ENCODE assay signal across 9 mouse cellular contexts in the genomic region with DNA sequence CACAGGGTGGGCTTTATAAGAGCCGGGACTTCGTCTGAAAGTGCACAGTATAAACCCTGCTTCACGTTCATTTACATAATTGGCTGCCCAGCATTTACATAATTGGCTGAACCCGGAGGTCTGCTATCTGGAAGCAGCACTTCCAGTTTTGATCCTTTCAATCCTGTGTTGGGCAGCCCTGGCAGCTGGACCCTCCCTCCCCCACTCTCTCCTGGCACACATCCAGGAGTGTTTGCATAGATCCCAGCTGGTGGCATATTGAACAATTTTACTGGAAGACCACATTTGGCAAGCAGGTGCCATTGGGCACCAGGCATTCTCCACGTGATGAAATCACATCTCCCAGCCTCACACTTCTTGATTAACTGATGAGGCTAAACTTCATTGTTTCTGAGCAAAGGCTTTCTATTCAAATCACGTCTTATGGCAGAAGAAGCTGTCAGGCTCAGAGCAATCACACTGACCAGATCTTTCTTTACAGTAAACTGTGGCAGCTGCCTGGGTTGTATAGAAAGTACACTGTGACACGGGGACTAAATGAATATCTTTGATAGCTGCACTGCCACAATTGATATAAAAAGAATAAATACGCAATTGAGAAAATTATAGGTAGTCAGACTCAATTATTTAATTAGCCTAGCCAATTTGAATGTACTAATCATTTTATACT. TPM values are rescaled to one million over a fixed set of nuclear protein-coding genes. Genes with fewer than 3 reads are reported as not detected.
A peak's percentile ranks its signal among the peaks of the same experiment; 100 is the strongest.
DNase-seq lines count a peak whose midpoint lies in the region; ATAC-seq lines count a peak whose summit lies in the region.
"Had no signal": no experiment of that assay in that cellular context is flagged by ENCODE, and none has a peak within 500 bp of the region (broad histone marks: within the 10 kb centered on the region; RNA-seq: fewer than 3 reads in every experiment).

No protein-coding gene starts in this region.

- H3K27me3 ChIP-seq in forebrain, embryonic 14.5 days (replicated peaks; ENCODE audit: control insufficient read depth, insufficient read depth, low read length) = no peaks in the 10 kb centered on the region
- no peaks in the 10 kb centered on the region for H3K27me3 ChIP-seq in kidney, embryonic 14.5 days (ENCODE audit: control insufficient read depth, insufficient read depth, low read length)

- H3K4me2 ChIP-seq in forebrain, embryonic 14.5 days (ENCODE audit: low read length) = peak overlapping the region; percentile 39
- peak overlapping the region; percentile 12; the same call in 1 of the 2 replicates for H3K4me2 ChIP-seq in kidney, embryonic 14.5 days (replicated peaks; ENCODE audit: low read depth, low read length)

- intact Hi-C loops in left cerebral cortex, postnatal 4 days (cut with DNase I) = loop anchor here (5.0 kb wide), 1 partner anchor 176 kb away; no protein-coding TSS in a partner anchor

- H3K4me1 ChIP-seq in forebrain, embryonic 14.5 days (ENCODE audit: control insufficient read depth, insufficient read depth, low read length) = peaks cover 21% of the 10 kb centered on the region
- 0 out of 2 replicates have a peak, but pooled peaks cover 2% of the 10 kb centered on the region for H3K4me1 ChIP-seq in kidney, embryonic 14.5 days (ENCODE audit: control insufficient read depth, insufficient read depth, low read length)

- H3K27ac ChIP-seq in forebrain, embryonic 14.5 days (ENCODE audit: low read depth, low read length) = peak overlapping the region; percentile 78
- no peak overlapping the region for H3K27ac ChIP-seq in kidney, embryonic 14.5 days (ENCODE audit: low read depth, low read length)

- peak; percentile 97 for ATAC-seq in forebrain, embryonic 14.5 days
- ATAC-seq in kidney, embryonic 14.5 days (ENCODE audit: low FRiP score, low TSS enrichment) = peak; percentile 52; the same call in 1 of the 2 replicates

- no peak overlapping the region for H3K9ac ChIP-seq in forebrain, embryonic 14.5 days (ENCODE audit: low read length)
- no peak overlapping the region for H3K9ac ChIP-seq in kidney, embryonic 14.5 days (ENCODE audit: low read depth, low read length)

- no peaks in the 10 kb centered on the region for H3K36me3 ChIP-seq in forebrain, embryonic 14.5 days (ENCODE audit: control insufficient read depth, insufficient read depth, low read length)
- no peaks in the 10 kb centered on the region for H3K36me3 ChIP-seq in kidney, embryonic 14.5 days (ENCODE audit: control insufficient read depth, insufficient read depth, low read length)

- DNase-seq in embryo, embryonic 11 days = peak; percentile 61
- no peak for DNase-seq in embryo, embryonic 10 days (ENCODE audit: low spot score)
- DNase-seq in R1 (ENCODE audit: low read depth, low spot score) (peak; percentile 9), adipocyte (ENCODE audit: low spot score) (no peak)
- DNase-seq in forebrain, embryonic 14.5 days (ENCODE audit: low spot score) = peak; percentile 98
- DNase-seq in left cerebral cortex, postnatal 4 days = peak; percentile 98
- peak; percentile 18 to 49 for DNase-seq in right cerebral cortex, postnatal 36 days (ENCODE audit: low spot score in 2 of 2)

- H3K4me3 ChIP-seq in forebrain, embryonic 14.5 days (ENCODE audit: low read depth, low read length) = no peak overlapping the region
- H3K4me3 ChIP-seq in kidney, embryonic 14.5 days (ENCODE audit: low read length) = no peak overlapping the region
- H3K4me3 ChIP-seq: erythroblast, embryonic 14.5 days had no signal

- WGBS in forebrain, embryonic 14.5 days = 3% methylated on average over 8 of the region's 8 CpGs
- 44% methylated on average over 8 of the region's 8 CpGs for whole genome bisulfite sequencing in kidney, embryonic 14.5 days

- H3K9me3 ChIP-seq in forebrain, embryonic 14.5 days (replicated peaks; ENCODE audit: control insufficient read depth, low read length) = no peaks in the 10 kb centered on the region
- H3K9me3 ChIP-seq in kidney, embryonic 14.5 days (ENCODE audit: control insufficient read depth, low read length) = no peaks in the 10 kb centered on the region

RNA-seq across cellular contexts. Expression of a gene that starts 48.0 kb away (rescaled TPM):
- polyA plus RNA-seq in forebrain, embryonic 14.5 days (2014; fragmentation: Nextera tagmentation; extraction: Ambion mirVana) = 30.9 and 34.9 TPM in 2 replicates
- polyA plus RNA-seq in kidney, embryonic 14.5 days (2014; fragmentation: Nextera tagmentation; extraction: Ambion mirVana) = 28.4 and 36.6 TPM in 2 replicates
- 10 to 100 TPM; 27.3 to 32.1 TPM for total RNA-seq in left cerebral cortex, postnatal 4 days (2021)

RNA-seq across cellular contexts. Expression of a gene that starts 48.5 kb away (rescaled TPM):
- 0.96 and 1.1 TPM in 2 replicates for polyA plus RNA-seq in forebrain, embryonic 14.5 days (2014; fragmentation: Nextera tagmentation; extraction: Ambion mirVana)
- 0.64 and 2.3 TPM in 2 replicates for polyA plus RNA-seq in kidney, embryonic 14.5 days (2014; fragmentation: Nextera tagmentation; extraction: Ambion mirVana)
- total RNA-seq in left cerebral cortex, postnatal 4 days (2021) = 10 to 100 TPM; 10.3 to 11.0 TPM

Comparison
In these comparisons a context has a peak if more than half of its experiments do, and no peak if none do; other contexts are left out.
1. DNase-seq: peak in embryo, embryonic 11 days (single experiment), R1 (single experiment), forebrain, embryonic 14.5 days (single experiment), left cerebral cortex, postnatal 4 days (single experiment) and right cerebral cortex, postnatal 36 days (2 of 2); none in embryo, embryonic 10 days (single experiment) and adipocyte (single experiment).